Mouse (Mus musculus): ENCODE data around the gene Abr.

DNA sequence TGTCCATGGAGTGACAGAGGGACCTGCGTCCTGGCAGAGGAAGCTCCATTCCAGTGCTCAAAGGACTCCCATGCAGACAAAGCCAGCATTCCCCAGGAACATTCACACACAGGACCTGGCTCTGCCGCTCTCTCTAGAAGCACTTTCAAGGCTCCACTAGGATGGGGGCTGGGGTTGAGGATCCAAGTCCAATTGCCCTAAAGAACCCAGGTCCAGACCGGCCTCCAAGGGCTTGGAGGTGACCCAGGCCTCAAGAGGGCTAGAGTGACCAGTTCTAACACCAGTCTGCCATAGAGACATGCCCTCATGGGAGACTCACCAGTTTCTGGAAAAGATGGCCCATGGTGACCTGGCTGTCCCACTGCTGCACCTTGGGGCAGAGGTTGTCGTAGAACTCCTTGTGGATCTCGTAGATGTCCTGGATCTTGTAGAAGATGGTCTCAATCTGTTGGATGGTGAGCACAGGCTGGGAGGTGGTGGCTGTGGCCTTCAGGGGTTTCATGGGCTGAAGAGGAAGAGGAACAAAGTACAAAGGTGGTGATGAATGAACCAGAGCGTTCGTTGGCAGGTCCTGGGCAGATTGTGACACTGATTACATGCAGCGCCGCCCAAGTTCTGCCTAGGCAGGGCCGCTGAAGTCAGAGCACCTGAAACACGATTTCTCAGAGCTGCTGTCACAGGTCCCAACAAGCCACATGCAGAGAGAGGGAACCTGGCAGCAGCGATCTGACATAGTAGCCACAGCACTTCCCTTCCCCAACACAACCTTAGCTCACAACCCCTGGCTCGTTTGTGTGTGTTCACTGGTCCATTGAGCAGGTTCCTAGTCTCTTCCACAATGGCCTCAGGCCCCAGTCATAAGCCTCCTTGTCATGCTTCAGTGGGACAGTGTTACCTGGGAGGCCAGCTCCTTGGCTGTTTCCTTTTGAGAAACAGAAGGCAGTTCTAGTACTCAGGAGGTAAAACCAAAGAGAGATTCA is 143.1 kb downstream of the Abr start:
- TF ChIP-seq CTCF (IDR thresholded peaks at IDR 0.05; ENCODE audit: extremely low read depth, insufficient read length, insufficient replicate concordance, low read depth, low read length): no peak
- peak; percentile 67 for TF ChIP-seq POLR2A (IDR thresholded peaks at IDR 0.05; ENCODE audit: low read depth, low read length)
